Mouse (Mus musculus): ENCODE data around the gene Crygn.

Gene Crygn

DNA sequence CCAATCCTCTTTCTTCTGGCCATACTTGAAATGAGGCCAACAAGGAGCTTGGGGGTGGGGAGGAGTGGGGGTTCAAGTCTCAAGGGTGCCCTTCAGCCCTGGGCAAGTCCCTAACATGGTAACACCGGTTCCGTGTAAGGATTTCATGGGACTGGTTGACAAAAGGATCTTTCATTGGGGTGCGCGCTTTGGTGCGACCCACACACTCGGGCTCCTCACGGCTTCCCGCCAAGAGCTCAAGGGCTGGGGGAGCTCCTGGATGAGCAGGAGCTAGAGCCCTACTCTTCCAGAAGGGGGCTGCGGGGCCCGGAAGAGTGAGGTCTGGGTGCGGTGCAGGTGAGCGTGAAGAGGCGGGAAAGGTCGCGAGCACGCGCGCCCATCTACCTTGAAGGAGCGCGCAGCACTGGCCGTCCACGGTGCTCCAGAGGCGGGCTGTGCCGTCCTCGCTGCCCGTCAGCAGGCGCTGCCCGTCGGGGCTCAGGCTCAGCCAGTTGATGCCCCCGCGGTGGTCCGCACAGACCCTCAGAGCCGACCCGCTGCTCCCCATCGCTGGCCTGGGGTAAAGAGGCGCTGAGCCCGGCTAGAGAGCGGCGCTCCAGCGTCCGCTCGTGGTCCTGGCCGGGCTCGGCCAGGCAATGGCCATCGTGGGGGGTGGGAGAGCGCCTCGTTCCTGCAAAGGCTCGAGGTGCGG lies 27.9 kb downstream of the Crygn start:
- TF ChIP-seq GATA4 (IDR thresholded peaks at IDR 0.05; ENCODE audit: insufficient replicate concordance, low read length), result no peak

- no peak for TF ChIP-seq GATA4 (IDR thresholded peaks at IDR 0.05; ENCODE audit: insufficient replicate concordance, low read length)
Observed at GRCm38 (mm10) chr5:24726901-24727836, 30.6 kb downstream of the Crygn start.

GRCm38 (mm10) chr5:24725897-24726296 lies 31.9 kb downstream of the Crygn start:
- TF ChIP-seq GATA4 (IDR thresholded peaks at IDR 0.05; ENCODE audit: insufficient replicate concordance, low read length), result no peak

DNA sequence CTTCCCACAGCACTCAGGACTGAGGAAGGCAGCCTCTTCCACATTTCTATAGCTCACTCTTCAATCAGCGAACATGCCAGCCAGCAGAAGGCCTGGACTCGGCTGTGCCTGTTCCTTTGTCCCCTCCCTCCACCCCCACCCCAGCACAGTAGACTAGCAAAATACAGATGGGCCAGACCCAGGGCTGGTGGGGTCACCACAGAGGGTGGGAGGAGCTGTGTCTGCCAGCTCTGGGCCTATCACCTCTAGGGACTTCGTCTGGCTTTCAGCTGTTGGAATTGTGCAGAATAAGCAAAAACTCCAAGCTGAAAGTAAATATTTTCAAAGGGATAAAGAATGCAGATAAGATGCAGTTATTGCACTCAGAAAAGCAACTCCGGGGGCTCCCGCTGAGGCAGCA lies 33.0 kb downstream of the Crygn start:
- no peak for TF ChIP-seq GATA4 (IDR thresholded peaks at IDR 0.05; ENCODE audit: insufficient replicate concordance, low read length)

DNA sequence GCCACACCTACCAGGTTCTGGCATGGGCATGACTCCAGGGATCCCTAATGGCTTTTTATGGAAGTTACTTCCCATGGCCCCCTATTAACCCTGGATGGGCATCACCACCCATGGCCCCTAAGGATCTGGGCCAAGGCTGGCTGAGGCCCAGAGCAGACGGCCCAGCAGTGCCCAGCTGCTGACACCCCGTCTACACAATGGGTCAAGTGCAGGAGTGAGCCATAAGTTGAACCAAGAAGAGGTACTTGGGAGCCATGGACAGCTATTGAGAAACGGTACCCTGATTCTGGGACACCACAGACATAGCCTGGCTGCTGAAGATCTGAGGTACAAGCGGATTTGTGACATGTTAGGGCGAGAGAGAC lies 33.6 kb downstream of the Crygn start:
- TF ChIP-seq GATA4 (IDR thresholded peaks at IDR 0.05; ENCODE audit: insufficient replicate concordance, low read length), result no peak

DNA sequence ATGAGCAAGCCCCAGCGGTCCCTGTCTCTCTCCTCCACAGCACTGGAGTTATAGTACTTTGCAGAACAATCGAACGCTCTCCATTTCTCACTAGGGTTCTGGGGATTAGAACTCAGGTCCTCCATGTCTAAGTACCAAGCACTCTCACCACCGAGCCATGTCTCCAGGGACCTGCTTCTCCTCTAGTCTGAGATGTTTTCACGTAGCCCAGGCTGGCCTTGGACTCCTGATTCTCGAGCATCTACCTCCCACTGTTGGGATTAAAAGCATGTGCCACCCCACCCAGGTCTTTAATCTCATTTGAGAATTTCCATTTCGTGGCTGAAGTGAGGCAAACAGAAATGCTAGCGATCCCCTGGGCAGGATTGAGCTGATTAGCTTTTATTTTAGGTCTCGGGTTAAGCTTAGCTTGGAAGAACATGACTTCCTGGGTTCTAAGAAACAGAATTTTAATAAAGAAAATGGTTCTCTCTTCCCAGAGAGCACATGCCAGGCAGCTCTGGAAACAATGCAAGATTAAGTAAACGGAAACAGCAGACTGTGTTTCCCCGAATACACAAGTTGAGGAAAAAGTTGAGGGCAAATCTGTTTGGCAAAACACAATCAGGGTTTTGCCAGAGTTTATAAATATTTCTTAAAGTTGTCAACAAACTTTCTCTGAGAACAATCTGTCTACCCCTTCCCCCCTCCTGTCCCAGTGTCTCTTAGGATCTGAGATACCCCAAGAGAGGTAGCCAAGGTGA lies 34.1 kb downstream of the Crygn start:
- no peak for TF ChIP-seq GATA4 (IDR thresholded peaks at IDR 0.05; ENCODE audit: insufficient replicate concordance, low read length)

DNA sequence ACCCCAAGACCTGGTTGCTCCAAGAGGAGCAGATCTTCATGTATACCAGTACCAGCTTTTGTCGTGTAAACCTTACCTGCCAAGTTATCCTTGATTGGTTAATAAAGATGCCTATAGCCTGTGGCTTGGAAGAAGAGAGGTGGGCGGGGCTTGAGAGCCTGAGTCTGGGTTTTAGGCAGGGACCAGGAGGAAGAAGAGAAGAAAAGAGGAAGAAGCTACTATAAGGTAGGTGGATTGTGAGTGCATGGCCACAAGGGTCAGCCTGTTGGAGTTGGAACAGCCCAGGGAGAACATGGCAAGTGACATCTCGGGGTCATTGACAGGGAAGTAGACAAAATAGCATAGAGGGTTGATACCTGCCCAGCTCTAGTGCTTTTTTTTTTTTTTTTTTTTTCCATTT lies 38.0 kb downstream of the Crygn start:
- TF ChIP-seq GATA4 (IDR thresholded peaks at IDR 0.05; ENCODE audit: insufficient replicate concordance, low read length), result no peak

- TF ChIP-seq GATA4 (IDR thresholded peaks at IDR 0.05; ENCODE audit: insufficient replicate concordance, low read length), result no peak
Observed at GRCm38 (mm10) chr5:24718076-24718475, 39.7 kb downstream of the Crygn start.

DNA sequence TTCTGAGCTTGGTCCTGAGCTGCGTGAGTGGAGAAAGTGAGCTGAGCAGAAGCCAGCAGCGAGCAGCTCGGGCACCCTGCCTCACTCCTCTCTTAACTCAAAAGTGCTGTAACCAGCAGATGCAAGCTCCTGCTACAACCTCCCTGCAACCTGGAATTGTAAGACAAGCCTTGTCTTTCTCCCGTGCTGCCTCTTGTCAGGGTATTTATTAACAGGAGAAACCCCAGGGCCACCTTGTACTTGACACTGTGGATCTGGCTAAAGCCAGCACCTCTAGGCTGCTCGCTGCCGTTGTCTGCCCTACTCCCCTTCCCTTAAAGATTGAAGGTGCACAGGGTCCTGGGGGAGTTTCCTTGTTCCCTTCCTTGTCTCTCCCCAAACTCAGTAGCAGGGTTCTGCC lies 43.8 kb downstream of the Crygn start:
- TF ChIP-seq GATA4 (IDR thresholded peaks at IDR 0.05; ENCODE audit: insufficient replicate concordance, low read length), result no peak

DNA sequence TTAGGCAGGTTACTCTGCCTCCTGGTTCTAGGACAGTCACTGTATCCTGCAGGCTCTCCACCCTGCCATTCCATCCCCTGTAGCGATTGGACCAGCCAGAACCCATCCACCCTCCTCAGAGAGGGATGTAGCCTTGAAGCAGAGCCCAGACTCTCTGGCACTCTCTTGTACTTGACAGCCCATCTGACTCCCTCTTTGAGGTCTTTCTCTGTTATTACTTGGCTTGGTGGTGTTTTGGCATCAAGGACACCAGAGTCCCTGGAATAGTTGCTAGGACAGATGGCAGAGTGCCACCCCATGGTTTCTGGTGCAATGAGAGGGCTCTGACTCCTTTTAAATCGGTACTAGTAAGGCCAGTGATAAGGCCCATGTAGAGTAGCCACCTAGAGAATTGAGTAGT lies 44.6 kb downstream of the Crygn start:
- no peak for TF ChIP-seq GATA4 (IDR thresholded peaks at IDR 0.05; ENCODE audit: insufficient replicate concordance, low read length)

GRCm38 (mm10) chr5:24711615-24712014 lies 46.2 kb downstream of the Crygn start:
- TF ChIP-seq GATA4 (IDR thresholded peaks at IDR 0.05; ENCODE audit: insufficient replicate concordance, low read length), result no peak

DNA sequence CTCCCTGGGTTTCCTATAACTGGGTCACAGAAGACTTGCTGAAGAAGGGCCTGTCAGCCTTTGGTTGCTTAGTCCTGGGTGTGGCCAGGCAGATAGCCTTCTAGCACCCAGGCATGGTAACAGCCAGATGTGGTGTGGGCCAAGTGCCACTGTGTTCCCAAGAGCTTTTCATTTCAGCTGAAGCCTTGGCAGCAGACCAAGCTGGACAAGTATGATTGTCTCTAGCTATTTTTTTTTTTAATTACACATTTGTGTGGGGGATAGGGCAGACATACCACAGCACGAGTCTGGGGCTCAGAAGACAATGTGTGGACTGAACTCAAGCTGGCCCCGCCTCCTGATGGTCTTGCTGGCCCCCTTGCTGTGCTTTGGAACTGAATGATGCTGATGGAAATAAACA lies 47.8 kb downstream of the Crygn start:
- no peak for TF ChIP-seq GATA4 (IDR thresholded peaks at IDR 0.05; ENCODE audit: insufficient replicate concordance, low read length)

GRCm38 (mm10) chr5:24704615-24705014 lies 53.2 kb downstream of the Crygn start:
- no peak for TF ChIP-seq GATA4 (IDR thresholded peaks at IDR 0.05; ENCODE audit: insufficient replicate concordance, low read length)

GRCm38 (mm10) chr5:24701271-24701670 lies 56.5 kb downstream of the Crygn start:
- no peak for TF ChIP-seq GATA4 (IDR thresholded peaks at IDR 0.05; ENCODE audit: insufficient replicate concordance, low read length)
